Mouse (Mus musculus): ENCODE measurements around the gene Rmi2. TPM values are rescaled to one million over a fixed set of nuclear protein-coding genes. Genes with fewer than 3 reads are reported as not detected.
"Not testable (repeated sequence)": the region's sequence is repeated elsewhere in the genome, so short reads cannot be mapped to it uniquely, and the experiment has no call there.

Gene Rmi2
- polyA plus RNA-seq, 1 experiment = 3.8 TPM

GRCm38 (mm10) chr16:10849965-10850861, 15.4 kb downstream of the Rmi2 start:
- H3K9ac ChIP-seq (ENCODE audit: low read depth, poor library complexity, severe bottlenecking) = no peak overlapping the region
- H3K4me3 ChIP-seq (ENCODE audit: low read depth, low read length) = no peak overlapping the region

DNA sequence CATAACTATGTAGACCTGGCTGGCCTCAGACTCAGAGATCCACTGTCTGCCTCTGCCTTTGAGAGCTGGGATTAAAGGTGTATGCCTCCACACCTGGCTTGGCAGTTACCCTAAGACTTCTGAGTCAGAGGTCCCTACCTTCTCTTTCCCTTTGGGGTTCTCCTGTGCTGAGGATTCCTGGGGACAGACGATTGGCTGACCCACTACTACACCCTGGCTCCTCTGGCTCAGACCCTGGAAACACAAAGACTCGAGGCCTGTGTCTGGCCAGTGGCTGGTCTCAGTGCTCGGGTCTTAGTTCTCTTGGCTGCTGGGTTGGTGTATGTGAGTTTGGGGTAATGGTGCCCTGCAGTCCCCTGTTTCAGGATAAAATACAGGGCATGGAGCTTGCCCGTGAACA, 16.0 kb downstream of the Rmi2 start:
- Histone ChIP-seq H3K4me1 (ENCODE audit: control insufficient read depth, insufficient read depth, low read length) (no peaks in the 10 kb centered on the region), H3K9ac (ENCODE audit: low read depth, poor library complexity, severe bottlenecking) (no peak overlapping the region), H3K4me3 (ENCODE audit: low read depth, low read length) (no peak overlapping the region), H3K27me3 (ENCODE audit: control insufficient read depth, insufficient read depth, low read length, poor library complexity, severe bottlenecking) (no peaks in the 10 kb centered on the region), H3K9me3 (replicated peaks; ENCODE audit: control insufficient read depth, insufficient read depth, low read length, poor library complexity, severe bottlenecking) (no peaks in the 10 kb centered on the region), H3K36me3 (ENCODE audit: control insufficient read depth, insufficient read depth, low read length, poor library complexity, severe bottlenecking) (no peaks in the 10 kb centered on the region), H3K27ac (ENCODE audit: insufficient read depth, low read length) (no peak overlapping the region)
- TF ChIP-seq POLR2A (IDR thresholded peaks at IDR 0.05; ENCODE audit: insufficient read depth, low read length) = no peak
- no peak for TF ChIP-seq CTCF (IDR thresholded peaks at IDR 0.05; ENCODE audit: low read depth, low read length)
- TF ChIP-seq EP300 (IDR thresholded peaks at IDR 0.05; ENCODE audit: insufficient read depth, low read depth, low read length) = no peak

More at GRCm38 (mm10) chr16:10849965-10850861, 15.4 kb downstream of the Rmi2 start:
- Histone ChIP-seq H3K27me3 (ENCODE audit: control insufficient read depth, insufficient read depth, low read length, poor library complexity, severe bottlenecking) (no peaks in the 10 kb centered on the region), H3K36me3 (ENCODE audit: control insufficient read depth, insufficient read depth, low read length, poor library complexity, severe bottlenecking) (no peaks in the 10 kb centered on the region), H3K9me3 (replicated peaks; ENCODE audit: control insufficient read depth, insufficient read depth, low read length, poor library complexity, severe bottlenecking) (no peaks in the 10 kb centered on the region), H3K27ac (ENCODE audit: insufficient read depth, low read length) (no peak overlapping the region), H3K4me1 (ENCODE audit: control insufficient read depth, insufficient read depth, low read length) (no peaks in the 10 kb centered on the region)
- no peak for TF ChIP-seq CTCF (IDR thresholded peaks at IDR 0.05; ENCODE audit: low read depth, low read length)
- TF ChIP-seq EP300 (IDR thresholded peaks at IDR 0.05; ENCODE audit: insufficient read depth, low read depth, low read length) = no peak
- no peak for TF ChIP-seq POLR2A (IDR thresholded peaks at IDR 0.05; ENCODE audit: insufficient read depth, low read length)

GRCm38 (mm10) chr16:10852216-10852615, 17.4 kb downstream of the Rmi2 start:
- H3K36me3 ChIP-seq (ENCODE audit: control insufficient read depth, insufficient read depth, low read length, poor library complexity, severe bottlenecking); H3K9ac ChIP-seq (ENCODE audit: low read depth, poor library complexity, severe bottlenecking); H3K27me3 ChIP-seq (ENCODE audit: control insufficient read depth, insufficient read depth, low read length, poor library complexity, severe bottlenecking); H3K4me3 ChIP-seq (ENCODE audit: low read depth, low read length); H3K9me3 ChIP-seq (replicated peaks; ENCODE audit: control insufficient read depth, insufficient read depth, low read length, poor library complexity, severe bottlenecking); H3K27ac ChIP-seq (ENCODE audit: insufficient read depth, low read length); H3K4me1 ChIP-seq (ENCODE audit: control insufficient read depth, insufficient read depth, low read length): not testable (repeated sequence)

DNA sequence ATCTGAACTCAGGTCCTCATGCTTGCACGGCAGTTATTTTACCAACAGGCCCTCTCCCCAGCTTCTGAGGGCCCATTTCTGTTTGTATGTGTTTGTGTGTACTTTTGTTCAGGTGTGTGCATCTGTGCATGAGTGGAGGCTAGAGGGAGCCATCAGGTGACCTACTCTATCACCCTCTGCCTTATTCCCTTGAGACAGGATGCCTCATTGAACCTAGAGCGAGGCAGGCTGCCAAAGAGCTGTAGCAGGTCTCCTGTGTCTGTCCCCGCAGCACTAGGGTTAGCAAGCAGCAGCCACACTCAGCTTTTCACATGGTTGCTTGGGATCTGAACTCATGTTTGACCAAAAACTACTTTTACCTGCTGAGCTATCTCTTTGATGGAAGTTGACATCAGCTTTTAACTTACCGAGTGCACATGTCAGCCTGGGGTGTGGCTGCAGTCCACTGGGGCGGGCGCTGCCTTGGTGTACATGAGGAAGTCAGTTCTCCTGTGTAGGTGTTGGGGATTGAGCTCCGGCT, 24.9 kb downstream of the Rmi2 start:
- Histone ChIP-seq H3K4me3 (ENCODE audit: low read depth, low read length) (no peak overlapping the region), H3K9me3 (replicated peaks; ENCODE audit: control insufficient read depth, insufficient read depth, low read length, poor library complexity, severe bottlenecking) (no peaks in the 10 kb centered on the region), H3K9ac (ENCODE audit: low read depth, poor library complexity, severe bottlenecking) (no peak overlapping the region), H3K36me3 (ENCODE audit: control insufficient read depth, insufficient read depth, low read length, poor library complexity, severe bottlenecking) (no peaks in the 10 kb centered on the region), H3K27ac (ENCODE audit: insufficient read depth, low read length) (no peak overlapping the region), H3K4me1 (ENCODE audit: control insufficient read depth, insufficient read depth, low read length) (no peaks in the 10 kb centered on the region), H3K27me3 (ENCODE audit: control insufficient read depth, insufficient read depth, low read length, poor library complexity, severe bottlenecking) (no peaks in the 10 kb centered on the region)
- TF ChIP-seq EP300 (IDR thresholded peaks at IDR 0.05; ENCODE audit: insufficient read depth, low read depth, low read length) (no peak), CTCF (IDR thresholded peaks at IDR 0.05; ENCODE audit: low read depth, low read length) (no peak), POLR2A (IDR thresholded peaks at IDR 0.05; ENCODE audit: insufficient read depth, low read length) (no peak)

DNA sequence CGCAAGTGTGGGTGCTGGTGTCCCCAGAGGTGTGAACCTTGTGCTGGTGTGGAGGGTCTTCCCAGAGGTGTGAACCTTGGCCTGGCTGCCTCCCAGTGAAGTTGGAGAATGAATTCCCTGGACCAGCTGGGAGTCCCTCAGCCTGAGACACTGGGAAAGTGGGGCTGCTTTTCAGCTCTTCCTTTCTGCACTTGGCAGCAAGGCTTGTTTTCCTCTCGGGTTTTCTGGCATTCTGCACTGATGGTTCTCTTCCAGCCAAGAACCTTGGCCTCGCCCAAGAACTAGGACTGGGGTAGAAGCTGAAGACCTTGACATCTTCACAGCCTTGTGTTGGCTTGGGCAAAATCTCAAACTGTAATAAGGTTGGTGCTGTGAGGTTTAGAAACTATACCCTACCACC, 26.5 kb downstream of the Rmi2 start:
- no peak overlapping the region for H3K27ac ChIP-seq (ENCODE audit: insufficient read depth, low read length)
- TF ChIP-seq EP300 (IDR thresholded peaks at IDR 0.05; ENCODE audit: insufficient read depth, low read depth, low read length) (no peak), CTCF (IDR thresholded peaks at IDR 0.05; ENCODE audit: low read depth, low read length) (no peak), POLR2A (IDR thresholded peaks at IDR 0.05; ENCODE audit: insufficient read depth, low read length) (no peak)
- H3K9ac ChIP-seq (ENCODE audit: low read depth, poor library complexity, severe bottlenecking) = no peak overlapping the region
- H3K27me3 ChIP-seq (ENCODE audit: control insufficient read depth, insufficient read depth, low read length, poor library complexity, severe bottlenecking) = no peaks in the 10 kb centered on the region
- no peaks in the 10 kb centered on the region for H3K4me1 ChIP-seq (ENCODE audit: control insufficient read depth, insufficient read depth, low read length)
- H3K4me3 ChIP-seq (ENCODE audit: low read depth, low read length) = no peak overlapping the region
- no peaks in the 10 kb centered on the region for H3K9me3 ChIP-seq (replicated peaks; ENCODE audit: control insufficient read depth, insufficient read depth, low read length, poor library complexity, severe bottlenecking)
- H3K36me3 ChIP-seq (ENCODE audit: control insufficient read depth, insufficient read depth, low read length, poor library complexity, severe bottlenecking) = no peaks in the 10 kb centered on the region

- no peak overlapping the region for H3K9ac ChIP-seq (ENCODE audit: low read depth, poor library complexity, severe bottlenecking)
- H3K9me3 ChIP-seq (replicated peaks; ENCODE audit: control insufficient read depth, insufficient read depth, low read length, poor library complexity, severe bottlenecking) = no peaks in the 10 kb centered on the region
- H3K27ac ChIP-seq (ENCODE audit: insufficient read depth, low read length) = no peak overlapping the region
- no peaks in the 10 kb centered on the region for H3K27me3 ChIP-seq (ENCODE audit: control insufficient read depth, insufficient read depth, low read length, poor library complexity, severe bottlenecking)
- no peak overlapping the region for H3K4me3 ChIP-seq (ENCODE audit: low read depth, low read length)
- no peaks in the 10 kb centered on the region for H3K4me1 ChIP-seq (ENCODE audit: control insufficient read depth, insufficient read depth, low read length)
- no peak for TF ChIP-seq EP300 (IDR thresholded peaks at IDR 0.05; ENCODE audit: insufficient read depth, low read depth, low read length)
- TF ChIP-seq POLR2A (IDR thresholded peaks at IDR 0.05; ENCODE audit: insufficient read depth, low read length) = no peak
- no peak for TF ChIP-seq CTCF (IDR thresholded peaks at IDR 0.05; ENCODE audit: low read depth, low read length)
- H3K36me3 ChIP-seq (ENCODE audit: control insufficient read depth, insufficient read depth, low read length, poor library complexity, severe bottlenecking) = no peaks in the 10 kb centered on the region
Observed at GRCm38 (mm10) chr16:10864833-10865591, 30.2 kb downstream of the Rmi2 start.
